Mouse (Mus musculus): Measurements from ENCODE around the gene Aqp6. TPM values are rescaled to one million over a fixed set of nuclear protein-coding genes. Genes with fewer than 3 reads are reported as not detected.

Aqp6 gene
- total and polyA plus RNA-seq, 3 experiments: not detected

GRCm38 (mm10) chr15:99594951-99595350, 6.2 kb upstream of the Aqp6 start:
- peaks cover 60% of the 10 kb centered on the region for H3K27me3 ChIP-seq (ENCODE audit: insufficient read depth, low read length)
- no peak for ATAC-seq (ENCODE audit: extremely low read depth, insufficient number of reproducible peaks, low FRiP score, poor library complexity, severe bottlenecking)
- H3K36me3 ChIP-seq (replicated peaks): no peaks in the 10 kb centered on the region
- H3K9me3 ChIP-seq (replicated peaks): no peaks in the 10 kb centered on the region
- TF ChIP-seq POLR2AphosphoS5 (IDR thresholded peaks at IDR 0.05; ENCODE audit: insufficient replicate concordance, low read depth, low read length): no peak
- TF ChIP-seq TAL1 (conservative IDR thresholded peaks at IDR 0.05; ENCODE audit: low read depth, low read length): no peak
- no peak for TF ChIP-seq CTCF (IDR thresholded peaks at IDR 0.05; ENCODE audit: low read depth, low read length)
- TF ChIP-seq GATA2 (IDR thresholded peaks at IDR 0.05; ENCODE audit: borderline replicate concordance, low read depth, low read length): no peak
- TF ChIP-seq GATA1 (IDR thresholded peaks at IDR 0.05; ENCODE audit: borderline replicate concordance, low read length): no peak
- H3K4me3 ChIP-seq (ENCODE audit: low read depth, low read length): no peak overlapping the region
- H3K4me1 ChIP-seq (ENCODE audit: insufficient read depth, low read depth, low read length): peaks cover 10% of the 10 kb centered on the region
- no peak for DNase-seq (ENCODE audit: low spot score)

GRCm38 (mm10) chr15:99596056-99596687, 5.0 kb upstream of the Aqp6 start:
- DNase-seq (ENCODE audit: low spot score) (peak; percentile 88), ATAC-seq (ENCODE audit: extremely low read depth, insufficient number of reproducible peaks, low FRiP score, poor library complexity, severe bottlenecking) (peak; percentile 34; the same call in 1 of the 2 replicates)
- Histone ChIP-seq H3K9me3 (replicated peaks) (no peaks in the 10 kb centered on the region), H3K27me3 (ENCODE audit: insufficient read depth, low read length) (peaks cover 67% of the 10 kb centered on the region), H3K4me1 (ENCODE audit: insufficient read depth, low read depth, low read length) (peaks cover 10% of the 10 kb centered on the region), H3K36me3 (replicated peaks) (no peaks in the 10 kb centered on the region), H3K4me3 (ENCODE audit: low read depth, low read length) (no peak overlapping the region)
- TF ChIP-seq CTCF (IDR thresholded peaks at IDR 0.05; ENCODE audit: low read depth, low read length): peak; percentile 96
- no peak for TF ChIP-seq POLR2AphosphoS5 (IDR thresholded peaks at IDR 0.05; ENCODE audit: insufficient replicate concordance, low read depth, low read length)
- no peak for TF ChIP-seq GATA2 (IDR thresholded peaks at IDR 0.05; ENCODE audit: borderline replicate concordance, low read depth, low read length)
- TF ChIP-seq GATA1 (IDR thresholded peaks at IDR 0.05; ENCODE audit: borderline replicate concordance, low read length): no peak
- no peak for TF ChIP-seq TAL1 (conservative IDR thresholded peaks at IDR 0.05; ENCODE audit: low read depth, low read length)

GRCm38 (mm10) chr15:99596841-99597240, 4.4 kb upstream of the Aqp6 start:
- Histone ChIP-seq H3K27me3 (ENCODE audit: insufficient read depth, low read length) (peaks cover 69% of the 10 kb centered on the region), H3K36me3 (replicated peaks) (no peaks in the 10 kb centered on the region), H3K4me1 (ENCODE audit: insufficient read depth, low read depth, low read length) (peaks cover 15% of the 10 kb centered on the region), H3K9me3 (replicated peaks) (no peaks in the 10 kb centered on the region), H3K4me3 (ENCODE audit: low read depth, low read length) (no peak overlapping the region)
- TF ChIP-seq GATA1 (IDR thresholded peaks at IDR 0.05; ENCODE audit: borderline replicate concordance, low read length) (no peak), CTCF (IDR thresholded peaks at IDR 0.05; ENCODE audit: low read depth, low read length) (no peak), GATA2 (IDR thresholded peaks at IDR 0.05; ENCODE audit: borderline replicate concordance, low read depth, low read length) (no peak)
- ATAC-seq (ENCODE audit: extremely low read depth, insufficient number of reproducible peaks, low FRiP score, poor library complexity, severe bottlenecking) (no peak), DNase-seq (ENCODE audit: low spot score) (no peak)

GRCm38 (mm10) chr15:99597596-99597995, 3.6 kb upstream of the Aqp6 start:
- Histone ChIP-seq H3K4me1 (ENCODE audit: insufficient read depth, low read depth, low read length) (peaks cover 19% of the 10 kb centered on the region), H3K27me3 (ENCODE audit: insufficient read depth, low read length) (peaks cover 68% of the 10 kb centered on the region), H3K4me3 (ENCODE audit: low read depth, low read length) (no peak overlapping the region), H3K36me3 (replicated peaks) (no peaks in the 10 kb centered on the region), H3K9me3 (replicated peaks) (no peaks in the 10 kb centered on the region)
- DNase-seq (ENCODE audit: low spot score) (no peak), ATAC-seq (ENCODE audit: extremely low read depth, insufficient number of reproducible peaks, low FRiP score, poor library complexity, severe bottlenecking) (no peak)
- no peak for TF ChIP-seq CTCF (IDR thresholded peaks at IDR 0.05; ENCODE audit: low read depth, low read length)
- TF ChIP-seq TAL1 (conservative IDR thresholded peaks at IDR 0.05; ENCODE audit: low read depth, low read length): no peak
- TF ChIP-seq GATA2 (IDR thresholded peaks at IDR 0.05; ENCODE audit: borderline replicate concordance, low read depth, low read length): no peak
- no peak for TF ChIP-seq GATA1 (IDR thresholded peaks at IDR 0.05; ENCODE audit: borderline replicate concordance, low read length)
- TF ChIP-seq POLR2AphosphoS5 (IDR thresholded peaks at IDR 0.05; ENCODE audit: insufficient replicate concordance, low read depth, low read length): no peak

- H3K27me3 ChIP-seq (ENCODE audit: insufficient read depth, low read length): peaks cover 74% of the 10 kb centered on the region
- TF ChIP-seq GATA1 (IDR thresholded peaks at IDR 0.05; ENCODE audit: borderline replicate concordance, low read length) (no peak), TAL1 (conservative IDR thresholded peaks at IDR 0.05; ENCODE audit: low read depth, low read length) (no peak), GATA2 (IDR thresholded peaks at IDR 0.05; ENCODE audit: borderline replicate concordance, low read depth, low read length) (no peak)
- no peak overlapping the region for H3K4me3 ChIP-seq (ENCODE audit: low read depth, low read length)
- H3K9me3 ChIP-seq (replicated peaks): no peaks in the 10 kb centered on the region
- H3K36me3 ChIP-seq (replicated peaks): no peaks in the 10 kb centered on the region
- DNase-seq (ENCODE audit: low spot score) (no peak), ATAC-seq (ENCODE audit: extremely low read depth, insufficient number of reproducible peaks, low FRiP score, poor library complexity, severe bottlenecking) (no peak)
- H3K4me1 ChIP-seq (ENCODE audit: insufficient read depth, low read depth, low read length): peaks cover 19% of the 10 kb centered on the region
Measured at GRCm38 (mm10) chr15:99599245-99600070, 1.7 kb upstream of the Aqp6 start.

- ATAC-seq (ENCODE audit: extremely low read depth, insufficient number of reproducible peaks, low FRiP score, poor library complexity, severe bottlenecking) (no peak), DNase-seq (ENCODE audit: low spot score) (no peak)
- TF ChIP-seq GATA1 (IDR thresholded peaks at IDR 0.05; ENCODE audit: borderline replicate concordance, low read length) (no peak), GATA2 (IDR thresholded peaks at IDR 0.05; ENCODE audit: borderline replicate concordance, low read depth, low read length) (no peak), CTCF (IDR thresholded peaks at IDR 0.05; ENCODE audit: low read depth, low read length) (no peak), POLR2AphosphoS5 (IDR thresholded peaks at IDR 0.05; ENCODE audit: insufficient replicate concordance, low read depth, low read length) (no peak), TAL1 (conservative IDR thresholded peaks at IDR 0.05; ENCODE audit: low read depth, low read length) (no peak)
- H3K36me3 ChIP-seq (replicated peaks): no peaks in the 10 kb centered on the region
- H3K4me3 ChIP-seq (ENCODE audit: low read depth, low read length): no peak overlapping the region
- peaks cover 26% of the 10 kb centered on the region for H3K4me1 ChIP-seq (ENCODE audit: insufficient read depth, low read depth, low read length)
- H3K9me3 ChIP-seq (replicated peaks): no peaks in the 10 kb centered on the region
- H3K27me3 ChIP-seq (ENCODE audit: insufficient read depth, low read length): peaks cover 76% of the 10 kb centered on the region
Measured at GRCm38 (mm10) chr15:99601823-99602120, 572 bp downstream of the Aqp6 start.

Data from G1E (cell line).